Mouse (Mus musculus): ENCODE measurements at regions not wholly inside any gene's neighbourhood (a gene's known extent, or its start where the extent isn't known, plus 50 kb on each side); places are given as distances from the start of the nearest gene placed in this dataset.

DNA sequence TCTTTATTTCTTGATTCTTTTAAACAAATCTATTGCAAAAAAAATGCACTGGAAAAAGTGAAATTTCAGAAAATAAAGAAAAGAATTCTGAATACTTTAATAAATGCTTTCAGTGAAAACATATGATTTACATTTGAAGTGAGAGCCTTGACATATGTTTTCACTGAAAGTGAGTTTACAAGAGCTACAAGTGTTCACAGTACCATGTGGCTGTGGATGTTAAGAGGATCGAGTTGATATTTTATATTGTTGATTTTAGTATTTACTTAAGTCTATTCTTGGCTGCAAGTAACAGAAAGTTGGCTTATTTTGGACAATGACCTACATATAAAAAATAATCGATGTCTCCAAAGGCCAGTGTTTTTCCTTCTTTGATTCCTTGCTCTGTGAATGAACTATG, 607.2 kb downstream of the 1190002N15Rik start:
- H3K4me3 ChIP-seq (ENCODE audit: low read depth, low read length) = no peak overlapping the region
- H3K9ac ChIP-seq (ENCODE audit: low read length) = no peak overlapping the region
- H3K4me2 ChIP-seq (ENCODE audit: low read depth, severe bottlenecking) = no peak overlapping the region
- ATAC-seq (ENCODE audit: insufficient number of reproducible peaks, low FRiP score, low TSS enrichment, low read depth) (no peak), DNase-seq (ENCODE audit: low spot score) (no peak)
- no peaks in the 10 kb centered on the region for H3K36me3 ChIP-seq (ENCODE audit: control insufficient read depth, insufficient read depth, low read length)
- no peaks in the 10 kb centered on the region for H3K27me3 ChIP-seq (ENCODE audit: control insufficient read depth, insufficient read depth, low read length)
- no peaks in the 10 kb centered on the region for H3K9me3 ChIP-seq (ENCODE audit: control insufficient read depth, low read length)
- no peaks in the 10 kb centered on the region for H3K4me1 ChIP-seq (ENCODE audit: control insufficient read depth, insufficient read depth, low read length)
- no peak overlapping the region for H3K27ac ChIP-seq (replicated peaks; ENCODE audit: low read depth, low read length)
- WGBS = 66% methylated on average over 2 of the region's 2 CpGs

DNA sequence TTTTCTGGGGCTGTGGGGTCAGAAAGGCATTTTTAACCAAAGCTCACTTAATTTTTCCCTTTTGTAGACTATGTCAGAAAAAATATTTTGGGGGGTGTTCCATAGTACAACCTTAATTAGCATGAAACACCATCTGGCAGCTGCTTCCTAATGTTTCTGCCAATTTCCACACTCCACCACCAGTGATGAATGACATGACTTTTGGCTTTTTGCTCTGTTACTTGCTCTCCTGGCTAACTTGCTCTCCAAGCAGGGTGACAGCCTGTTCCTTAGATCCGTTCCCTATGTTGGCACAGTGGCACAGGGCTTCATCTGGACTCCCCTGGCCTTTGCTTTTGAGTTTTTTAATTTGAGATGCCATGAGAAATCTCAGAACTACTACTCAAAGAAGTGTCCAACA, 648.6 kb downstream of the 1190002N15Rik start:
- no peak overlapping the region for H3K27ac ChIP-seq (replicated peaks; ENCODE audit: low read depth, low read length)
- ATAC-seq (ENCODE audit: insufficient number of reproducible peaks, low FRiP score, low TSS enrichment, low read depth) (no peak), DNase-seq (ENCODE audit: low spot score) (no peak)
- H3K4me2 ChIP-seq (ENCODE audit: low read depth, severe bottlenecking) = no peak overlapping the region
- no peak overlapping the region for H3K4me3 ChIP-seq (ENCODE audit: low read depth, low read length)
- WGBS = 69% methylated on average over 1 of the region's 1 CpGs
- no peak overlapping the region for H3K9ac ChIP-seq (ENCODE audit: low read length)
- H3K9me3 ChIP-seq (ENCODE audit: control insufficient read depth, low read length) = no peaks in the 10 kb centered on the region
- no peaks in the 10 kb centered on the region for H3K4me1 ChIP-seq (ENCODE audit: control insufficient read depth, insufficient read depth, low read length)
- no peaks in the 10 kb centered on the region for H3K27me3 ChIP-seq (ENCODE audit: control insufficient read depth, insufficient read depth, low read length)
- H3K36me3 ChIP-seq (ENCODE audit: control insufficient read depth, insufficient read depth, low read length) = no peaks in the 10 kb centered on the region

DNA sequence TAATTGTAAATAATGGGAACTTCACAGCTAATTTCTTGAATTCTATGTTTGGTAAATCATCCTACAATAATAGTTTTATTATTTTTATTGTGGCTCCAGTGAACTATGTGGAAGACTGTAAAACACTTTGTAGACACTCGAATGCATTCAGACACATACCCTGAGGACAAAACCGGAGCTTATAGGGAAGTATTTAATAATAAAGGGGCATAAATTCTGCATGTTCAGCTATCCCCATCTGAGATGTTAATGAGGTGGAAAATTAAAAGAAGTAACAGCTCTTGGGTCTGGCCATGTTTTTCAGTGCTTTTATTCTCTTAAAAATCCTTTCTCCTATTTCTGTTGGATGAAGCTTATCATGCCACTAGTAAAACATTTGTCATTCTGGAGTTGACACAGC, 657.8 kb downstream of the 1190002N15Rik start:
- no peak overlapping the region for H3K4me2 ChIP-seq (ENCODE audit: low read depth, severe bottlenecking)
- no peaks in the 10 kb centered on the region for H3K36me3 ChIP-seq (ENCODE audit: control insufficient read depth, insufficient read depth, low read length)
- ATAC-seq (ENCODE audit: insufficient number of reproducible peaks, low FRiP score, low TSS enrichment, low read depth) (no peak), DNase-seq (ENCODE audit: low spot score) (no peak)
- no peaks in the 10 kb centered on the region for H3K9me3 ChIP-seq (ENCODE audit: control insufficient read depth, low read length)
- H3K27ac ChIP-seq (replicated peaks; ENCODE audit: low read depth, low read length) = no peak overlapping the region
- WGBS = 46% methylated on average over 2 of the region's 2 CpGs
- no peaks in the 10 kb centered on the region for H3K4me1 ChIP-seq (ENCODE audit: control insufficient read depth, insufficient read depth, low read length)
- H3K4me3 ChIP-seq (ENCODE audit: low read depth, low read length) = no peak overlapping the region
- H3K27me3 ChIP-seq (ENCODE audit: control insufficient read depth, insufficient read depth, low read length) = no peaks in the 10 kb centered on the region
- no peak overlapping the region for H3K9ac ChIP-seq (ENCODE audit: low read length)

DNA sequence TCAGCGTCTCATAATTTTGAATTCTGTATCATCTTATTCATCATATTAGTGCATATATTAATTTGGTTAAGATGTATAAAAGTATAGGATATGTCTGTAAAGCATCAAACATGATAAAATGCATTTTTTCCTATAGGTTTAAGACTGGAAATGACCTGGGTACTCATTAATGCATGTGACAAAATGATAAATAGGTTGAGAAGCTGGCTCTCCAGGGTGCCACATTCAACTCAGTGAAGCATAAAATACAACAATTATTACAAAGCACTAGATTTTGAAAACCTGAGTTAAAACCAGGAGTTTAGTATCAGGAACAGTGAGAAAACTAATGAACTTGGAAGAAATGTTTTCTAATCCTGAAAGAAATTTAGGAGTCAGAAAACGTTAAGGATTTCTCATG, 658.3 kb downstream of the 1190002N15Rik start:
- DNase-seq (ENCODE audit: low spot score) = no peak
- 69% methylated on average over 2 of the region's 2 CpGs for WGBS
- ATAC-seq (ENCODE audit: insufficient number of reproducible peaks, low FRiP score, low TSS enrichment, low read depth) = no peak
- H3K27me3 ChIP-seq (ENCODE audit: control insufficient read depth, insufficient read depth, low read length) = no peaks in the 10 kb centered on the region
- no peak overlapping the region for H3K9ac ChIP-seq (ENCODE audit: low read length)
- H3K27ac ChIP-seq (replicated peaks; ENCODE audit: low read depth, low read length) = no peak overlapping the region
- H3K4me1 ChIP-seq (ENCODE audit: control insufficient read depth, insufficient read depth, low read length) = no peaks in the 10 kb centered on the region
- no peak overlapping the region for H3K4me2 ChIP-seq (ENCODE audit: low read depth, severe bottlenecking)
- no peaks in the 10 kb centered on the region for H3K36me3 ChIP-seq (ENCODE audit: control insufficient read depth, insufficient read depth, low read length)
- H3K9me3 ChIP-seq (ENCODE audit: control insufficient read depth, low read length) = no peaks in the 10 kb centered on the region
- no peak overlapping the region for H3K4me3 ChIP-seq (ENCODE audit: low read depth, low read length)

DNA sequence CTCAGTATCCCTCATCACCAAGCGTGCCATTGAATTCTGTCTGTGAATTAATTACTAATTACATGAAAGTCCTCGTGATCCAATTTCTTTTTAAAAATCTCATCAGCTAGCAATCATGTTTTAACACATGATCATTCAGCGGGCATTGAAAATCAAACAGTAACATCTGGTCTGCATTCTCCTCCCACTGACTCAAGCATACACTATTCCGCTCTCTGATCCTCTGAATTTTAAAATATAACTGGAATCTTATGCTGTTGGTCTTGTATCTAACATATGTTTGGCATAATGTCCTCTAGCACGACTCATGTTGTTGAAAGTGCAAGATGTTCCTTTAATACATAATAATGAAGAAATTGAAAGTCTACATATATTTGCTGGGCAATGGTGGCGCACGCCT, 667.1 kb downstream of the 1190002N15Rik start:
- Histone ChIP-seq H3K4me1 (ENCODE audit: control insufficient read depth, insufficient read depth, low read length) (no peaks in the 10 kb centered on the region), H3K27me3 (ENCODE audit: control insufficient read depth, insufficient read depth, low read length) (no peaks in the 10 kb centered on the region), H3K4me3 (ENCODE audit: low read depth, low read length) (no peak overlapping the region), H3K4me2 (ENCODE audit: low read depth, severe bottlenecking) (no peak overlapping the region), H3K9ac (ENCODE audit: low read length) (no peak overlapping the region), H3K9me3 (ENCODE audit: control insufficient read depth, low read length) (no peaks in the 10 kb centered on the region), H3K27ac (replicated peaks; ENCODE audit: low read depth, low read length) (no peak overlapping the region), H3K36me3 (ENCODE audit: control insufficient read depth, insufficient read depth, low read length) (no peaks in the 10 kb centered on the region)
- no peak for ATAC-seq (ENCODE audit: insufficient number of reproducible peaks, low FRiP score, low TSS enrichment, low read depth)
- DNase-seq (ENCODE audit: low spot score) = no peak
- WGBS = 84% methylated on average over 7 of the region's 7 CpGs

DNA sequence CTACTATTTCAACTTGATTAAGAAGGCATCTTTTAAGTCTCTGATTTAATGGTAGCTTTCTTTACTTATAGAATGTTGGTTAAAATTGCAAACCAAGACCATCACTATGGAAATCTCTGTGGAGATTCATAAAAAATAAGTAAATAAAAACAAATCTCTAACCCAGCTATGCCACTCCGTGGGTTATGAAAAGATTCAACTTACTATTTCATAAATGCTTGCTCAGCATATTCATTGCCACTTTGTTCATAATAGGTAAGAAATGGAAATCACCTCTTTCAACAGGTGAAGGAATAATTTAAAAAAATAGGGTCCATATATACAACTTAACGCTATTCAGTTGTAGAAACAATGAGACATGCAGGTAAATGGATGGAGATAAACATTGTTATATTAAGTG, 679.9 kb downstream of the 1190002N15Rik start:
- DNase-seq (ENCODE audit: low spot score) (no peak), ATAC-seq (ENCODE audit: insufficient number of reproducible peaks, low FRiP score, low TSS enrichment, low read depth) (no peak)
- Histone ChIP-seq H3K27me3 (ENCODE audit: control insufficient read depth, insufficient read depth, low read length) (no peaks in the 10 kb centered on the region), H3K9ac (ENCODE audit: low read length) (no peak overlapping the region), H3K27ac (replicated peaks; ENCODE audit: low read depth, low read length) (no peak overlapping the region), H3K4me1 (ENCODE audit: control insufficient read depth, insufficient read depth, low read length) (no peaks in the 10 kb centered on the region), H3K4me2 (ENCODE audit: low read depth, severe bottlenecking) (no peak overlapping the region), H3K36me3 (ENCODE audit: control insufficient read depth, insufficient read depth, low read length) (no peaks in the 10 kb centered on the region), H3K9me3 (ENCODE audit: control insufficient read depth, low read length) (no peaks in the 10 kb centered on the region), H3K4me3 (ENCODE audit: low read depth, low read length) (no peak overlapping the region)
- WGBS = 77% methylated on average over 2 of the region's 2 CpGs

DNA sequence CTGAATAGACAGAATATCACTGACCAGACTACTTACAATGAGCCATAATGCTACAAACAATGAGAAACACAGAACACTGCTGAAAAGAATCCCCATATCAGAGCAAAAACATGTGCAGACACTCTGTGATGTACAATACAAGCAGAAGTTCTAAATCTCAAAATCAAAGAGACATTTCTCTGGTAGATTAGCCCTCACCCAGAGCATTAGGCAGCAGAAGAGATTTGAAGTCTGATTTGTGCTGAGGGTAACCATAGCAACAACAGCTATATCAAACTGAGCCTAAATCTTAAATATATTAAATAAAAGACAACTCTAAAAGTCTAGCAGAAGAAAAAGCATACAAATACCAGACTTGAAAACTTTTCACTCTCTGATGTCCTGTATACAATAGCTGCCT, 691.5 kb downstream of the 1190002N15Rik start:
- no peaks in the 10 kb centered on the region for H3K9me3 ChIP-seq (ENCODE audit: control insufficient read depth, low read length)
- no peaks in the 10 kb centered on the region for H3K4me1 ChIP-seq (ENCODE audit: control insufficient read depth, insufficient read depth, low read length)
- no peak for DNase-seq (ENCODE audit: low spot score)
- no peaks in the 10 kb centered on the region for H3K36me3 ChIP-seq (ENCODE audit: control insufficient read depth, insufficient read depth, low read length)
- H3K4me3 ChIP-seq (ENCODE audit: low read depth, low read length) = no peak overlapping the region
- H3K27ac ChIP-seq (replicated peaks; ENCODE audit: low read depth, low read length) = no peak overlapping the region
- no peaks in the 10 kb centered on the region for H3K27me3 ChIP-seq (ENCODE audit: control insufficient read depth, insufficient read depth, low read length)
- H3K4me2 ChIP-seq (ENCODE audit: low read depth, severe bottlenecking) = no peak overlapping the region
- no peak for ATAC-seq (ENCODE audit: insufficient number of reproducible peaks, low FRiP score, low TSS enrichment, low read depth)
- no peak overlapping the region for H3K9ac ChIP-seq (ENCODE audit: low read length)

DNA sequence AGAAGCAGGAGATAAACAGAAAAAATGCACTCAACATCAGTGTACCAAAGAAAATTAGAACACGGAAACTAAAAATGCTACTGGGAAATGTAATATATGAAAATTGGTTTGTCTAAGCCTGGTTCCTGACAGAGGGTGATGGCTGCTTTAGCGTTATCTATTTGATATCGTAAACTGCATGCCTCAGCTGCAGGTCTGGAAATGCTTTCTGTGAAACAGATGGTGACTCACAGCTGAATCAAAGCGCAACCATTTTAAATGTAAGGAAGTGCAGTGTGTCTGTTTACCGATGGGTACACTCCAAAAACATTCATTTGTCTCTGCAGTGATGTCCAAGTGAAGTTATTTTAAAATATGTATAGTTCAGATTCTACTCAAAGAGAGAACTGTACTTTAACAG, 694.0 kb downstream of the 1190002N15Rik start:
- H3K27me3 ChIP-seq (ENCODE audit: control insufficient read depth, insufficient read depth, low read length) = no peaks in the 10 kb centered on the region
- H3K4me3 ChIP-seq (ENCODE audit: low read depth, low read length) = no peak overlapping the region
- H3K9me3 ChIP-seq (ENCODE audit: control insufficient read depth, low read length) = no peaks in the 10 kb centered on the region
- no peak for DNase-seq (ENCODE audit: low spot score)
- H3K36me3 ChIP-seq (ENCODE audit: control insufficient read depth, insufficient read depth, low read length) = no peaks in the 10 kb centered on the region
- no peak overlapping the region for H3K4me2 ChIP-seq (ENCODE audit: low read depth, severe bottlenecking)
- H3K27ac ChIP-seq (replicated peaks; ENCODE audit: low read depth, low read length) = no peak overlapping the region
- no peak overlapping the region for H3K9ac ChIP-seq (ENCODE audit: low read length)
- no peak for ATAC-seq (ENCODE audit: insufficient number of reproducible peaks, low FRiP score, low TSS enrichment, low read depth)
- H3K4me1 ChIP-seq (ENCODE audit: control insufficient read depth, insufficient read depth, low read length) = no peaks in the 10 kb centered on the region
- 85% methylated on average over 5 of the region's 5 CpGs for WGBS
